Mouse (Mus musculus): Measurements from ENCODE around the gene Ttyh2. TPM values are rescaled to one million over a fixed set of nuclear protein-coding genes. Genes with fewer than 3 reads are reported as not detected.
A peak's percentile ranks its signal among the peaks of the same experiment; 100 is the strongest.

Ttyh2 gene
- polyA plus RNA-seq, 1 experiment, result 130 TPM

DNA sequence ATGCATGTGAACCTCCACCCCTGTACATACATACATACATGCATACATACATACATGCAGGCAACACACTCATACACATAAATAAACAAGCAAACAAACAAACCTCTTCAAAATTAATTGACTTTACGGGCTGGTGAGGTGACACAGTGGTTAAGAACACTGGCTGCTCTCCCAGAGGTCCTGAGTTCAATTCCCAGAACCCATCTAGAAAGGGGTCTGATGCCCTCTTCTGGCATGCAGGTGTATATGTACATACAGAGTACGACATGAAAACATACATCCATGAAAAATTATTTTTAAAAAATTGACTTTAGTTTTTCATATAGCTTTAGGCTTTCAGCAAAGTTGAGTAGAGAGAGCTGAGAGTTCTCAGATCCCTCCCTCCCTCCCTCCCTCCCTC, 60.9 kb downstream of the Ttyh2 start:
- WGBS, result 62% methylated on average over 2 of the region's 2 CpGs
- H3K4me3 ChIP-seq (ENCODE audit: low read depth, low read length), result no peak overlapping the region

DNA sequence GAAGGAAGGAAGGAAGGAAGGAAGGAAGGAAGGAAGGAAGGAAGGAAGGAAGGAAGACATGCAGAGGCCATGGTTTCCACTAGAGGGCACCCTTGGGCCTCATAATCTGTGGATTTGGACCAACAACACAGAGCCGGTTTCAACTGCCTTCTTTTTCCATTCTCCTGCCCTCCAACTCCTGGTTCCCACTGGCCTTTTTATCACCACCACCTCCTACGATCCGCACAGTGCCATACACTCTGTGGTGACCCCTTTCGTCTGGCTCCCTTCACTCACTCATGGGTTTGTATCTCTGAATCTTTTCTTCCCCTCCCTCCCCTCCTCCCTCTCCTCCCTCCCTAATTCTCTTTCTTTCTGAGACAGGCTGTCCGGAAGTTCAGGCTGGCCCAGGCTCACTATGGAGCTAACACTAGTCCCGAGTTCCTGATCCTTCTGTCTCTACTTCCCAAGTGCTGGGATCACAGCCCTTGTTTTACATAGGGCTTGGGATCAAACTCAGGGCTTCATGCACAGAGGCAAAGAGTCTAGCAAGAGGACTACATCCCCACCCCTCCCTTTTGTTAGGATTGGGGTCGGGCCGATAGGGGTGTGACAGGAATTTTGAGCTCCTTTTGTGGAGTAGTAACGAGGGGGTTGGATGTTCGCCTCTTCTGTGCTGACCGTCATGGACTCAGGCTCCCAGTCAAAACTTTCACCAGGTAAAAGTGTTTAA, 61.8 kb downstream of the Ttyh2 start:
- H3K27ac ChIP-seq (ENCODE audit: insufficient read depth, low read depth, low read length), result no peak overlapping the region
- peak overlapping the region; percentile 19; the same call in 1 of the 2 replicates for H3K4me3 ChIP-seq (ENCODE audit: low read depth, low read length)
- no peaks in the 10 kb centered on the region for H3K4me1 ChIP-seq (ENCODE audit: control insufficient read depth, insufficient read depth, insufficient read length, low read length)
- no peaks in the 10 kb centered on the region for H3K36me3 ChIP-seq (ENCODE audit: control insufficient read depth, insufficient read depth, low read length)
- WGBS, result 34% methylated on average over 11 of the region's 11 CpGs
- H3K27me3 ChIP-seq (ENCODE audit: control insufficient read depth, insufficient read depth, low read length), result no peaks in the 10 kb centered on the region
- TF ChIP-seq POLR2A (IDR thresholded peaks at IDR 0.05; ENCODE audit: low read depth, low read length), result no peak
- peak; percentile 50; the same call in 1 of the 2 replicates for TF ChIP-seq CTCF (IDR thresholded peaks at IDR 0.05; ENCODE audit: extremely low read depth, insufficient read length, insufficient replicate concordance, low read depth, low read length)

More for the DNA sequence above, 60.9 kb downstream of the Ttyh2 start:
- Histone ChIP-seq H3K27ac (ENCODE audit: insufficient read depth, low read depth, low read length) (no peak overlapping the region), H3K36me3 (ENCODE audit: control insufficient read depth, insufficient read depth, low read length) (no peaks in the 10 kb centered on the region), H3K27me3 (ENCODE audit: control insufficient read depth, insufficient read depth, low read length) (no peaks in the 10 kb centered on the region), H3K4me1 (ENCODE audit: control insufficient read depth, insufficient read depth, insufficient read length, low read length) (no peaks in the 10 kb centered on the region)
- TF ChIP-seq CTCF (IDR thresholded peaks at IDR 0.05; ENCODE audit: extremely low read depth, insufficient read length, insufficient replicate concordance, low read depth, low read length), result no peak
- TF ChIP-seq POLR2A (IDR thresholded peaks at IDR 0.05; ENCODE audit: low read depth, low read length), result no peak

DNA sequence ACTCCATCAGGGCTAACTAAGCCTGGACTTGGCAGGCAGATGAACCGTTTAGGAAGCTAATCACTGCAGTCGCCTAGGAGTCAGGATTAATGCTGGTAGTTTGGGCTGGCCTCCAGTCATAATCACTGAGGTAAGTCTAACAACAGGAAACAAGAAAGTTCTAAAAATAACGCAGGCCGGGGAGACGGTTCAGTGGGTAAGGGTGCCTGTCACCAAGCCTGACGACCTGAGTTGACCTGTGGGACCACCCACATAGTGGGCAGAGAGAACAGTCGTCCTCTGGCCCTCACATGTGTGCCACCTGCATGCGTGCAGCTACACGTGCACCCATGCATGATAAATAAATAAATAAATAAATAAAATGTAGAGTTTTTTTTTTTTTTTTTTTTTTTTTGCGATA, 65.4 kb downstream of the Ttyh2 start:
- no peak overlapping the region for H3K4me3 ChIP-seq (ENCODE audit: low read depth, low read length)
- H3K4me1 ChIP-seq (ENCODE audit: control insufficient read depth, insufficient read depth, insufficient read length, low read length), result no peaks in the 10 kb centered on the region
- H3K36me3 ChIP-seq (ENCODE audit: control insufficient read depth, insufficient read depth, low read length), result no peaks in the 10 kb centered on the region
- no peak overlapping the region for H3K27ac ChIP-seq (ENCODE audit: insufficient read depth, low read depth, low read length)
- TF ChIP-seq POLR2A (IDR thresholded peaks at IDR 0.05; ENCODE audit: low read depth, low read length) (no peak), CTCF (IDR thresholded peaks at IDR 0.05; ENCODE audit: extremely low read depth, insufficient read length, insufficient replicate concordance, low read depth, low read length) (no peak)
- 49% methylated on average over 10 of the region's 10 CpGs for WGBS
- H3K27me3 ChIP-seq (ENCODE audit: control insufficient read depth, insufficient read depth, low read length), result 0 out of 2 replicates have a peak, but pooled peaks cover 2% of the 10 kb centered on the region

DNA sequence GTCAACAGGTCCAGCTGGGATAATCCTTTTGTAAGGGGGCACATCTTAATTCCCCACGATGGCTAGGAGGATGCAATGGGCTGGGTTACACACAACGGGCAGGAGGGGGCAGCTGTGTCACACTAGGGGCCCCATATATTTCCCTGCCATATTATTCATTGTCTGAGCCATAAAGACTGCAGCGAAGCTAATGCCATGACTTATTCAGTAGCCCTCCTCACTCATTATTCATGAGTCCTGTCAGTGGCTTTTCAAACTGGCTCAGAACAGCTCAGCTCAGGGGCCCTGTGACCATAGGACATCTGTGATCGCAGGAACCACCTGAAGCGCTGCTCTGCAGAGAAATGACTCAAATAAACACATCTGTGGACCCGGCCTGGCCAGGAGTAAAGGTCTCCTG, 66.2 kb downstream of the Ttyh2 start:
- Histone ChIP-seq H3K4me1 (ENCODE audit: control insufficient read depth, insufficient read depth, insufficient read length, low read length) (no peaks in the 10 kb centered on the region), H3K27ac (ENCODE audit: insufficient read depth, low read depth, low read length) (no peak overlapping the region), H3K36me3 (ENCODE audit: control insufficient read depth, insufficient read depth, low read length) (no peaks in the 10 kb centered on the region), H3K27me3 (ENCODE audit: control insufficient read depth, insufficient read depth, low read length) (0 out of 2 replicates have a peak, but pooled peaks cover 2% of the 10 kb centered on the region), H3K4me3 (ENCODE audit: low read depth, low read length) (no peak overlapping the region)
- 63% methylated on average over 6 of the region's 6 CpGs for WGBS
- TF ChIP-seq POLR2A (IDR thresholded peaks at IDR 0.05; ENCODE audit: low read depth, low read length) (no peak), CTCF (IDR thresholded peaks at IDR 0.05; ENCODE audit: extremely low read depth, insufficient read length, insufficient replicate concordance, low read depth, low read length) (no peak)

DNA sequence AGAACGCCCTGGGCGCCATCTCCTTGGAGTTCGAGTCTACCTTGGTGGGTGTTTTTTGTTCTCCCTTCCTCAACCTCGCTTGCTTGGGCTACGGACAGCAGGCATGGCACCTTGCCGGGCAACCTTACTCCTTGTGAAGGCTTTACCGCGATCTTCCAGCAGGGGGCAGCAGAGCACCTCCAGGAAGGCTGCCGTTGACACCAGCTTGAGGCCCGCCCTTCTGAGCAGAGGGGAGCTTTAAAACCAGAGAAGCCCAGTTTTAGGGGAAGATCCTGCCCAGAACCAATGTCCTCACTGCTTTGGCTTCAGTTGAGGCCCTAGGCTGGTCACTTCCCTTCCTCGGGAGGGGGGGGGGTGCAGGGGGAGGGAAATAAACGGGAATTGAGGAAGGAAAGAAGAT, 69.9 kb downstream of the Ttyh2 start:
- H3K36me3 ChIP-seq (ENCODE audit: control insufficient read depth, insufficient read depth, low read length), result no peaks in the 10 kb centered on the region
- H3K27ac ChIP-seq (ENCODE audit: insufficient read depth, low read depth, low read length), result no peak overlapping the region
- no peaks in the 10 kb centered on the region for H3K4me1 ChIP-seq (ENCODE audit: control insufficient read depth, insufficient read depth, insufficient read length, low read length)
- 2% methylated on average over 12 of the region's 12 CpGs for WGBS
- 0 out of 2 replicates have a peak, but pooled peaks cover 2% of the 10 kb centered on the region for H3K27me3 ChIP-seq (ENCODE audit: control insufficient read depth, insufficient read depth, low read length)
- TF ChIP-seq POLR2A (IDR thresholded peaks at IDR 0.05; ENCODE audit: low read depth, low read length), result no peak
- TF ChIP-seq CTCF (IDR thresholded peaks at IDR 0.05; ENCODE audit: extremely low read depth, insufficient read length, insufficient replicate concordance, low read depth, low read length), result peak; percentile 94
- no peak overlapping the region for H3K4me3 ChIP-seq (ENCODE audit: low read depth, low read length)

DNA sequence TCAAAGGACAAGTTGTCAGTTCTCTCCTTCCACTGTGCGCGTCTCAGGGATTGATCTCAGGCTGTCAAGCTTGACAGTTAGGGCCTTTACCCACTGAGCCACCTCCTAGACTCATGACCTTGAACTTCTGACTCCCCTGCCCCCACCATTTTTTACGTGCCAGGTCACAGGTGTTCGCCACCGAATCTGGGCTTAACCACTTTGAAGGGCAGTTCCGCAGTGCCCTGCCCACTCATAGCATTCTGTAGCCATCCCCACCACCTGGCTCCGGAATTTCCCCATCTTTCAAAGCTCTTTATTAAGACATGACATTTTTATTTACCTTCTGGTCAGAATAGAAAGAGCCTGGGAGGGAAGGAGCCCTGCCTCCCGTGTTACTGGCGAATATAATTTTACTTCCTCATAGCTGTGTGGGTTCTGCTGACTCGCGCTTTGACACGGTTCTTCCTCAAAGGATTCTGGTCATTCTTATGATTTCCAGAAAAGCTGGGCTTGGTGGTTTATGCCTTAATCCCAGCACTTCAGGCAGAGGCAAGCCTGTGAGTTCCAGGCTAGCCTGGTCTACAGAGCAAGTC, 72.4 kb downstream of the Ttyh2 start:
- WGBS, result 27% methylated on average over 12 of the region's 12 CpGs
- TF ChIP-seq POLR2A (IDR thresholded peaks at IDR 0.05; ENCODE audit: low read depth, low read length) (no peak), CTCF (IDR thresholded peaks at IDR 0.05; ENCODE audit: extremely low read depth, insufficient read length, insufficient replicate concordance, low read depth, low read length) (no peak)
- H3K36me3 ChIP-seq (ENCODE audit: control insufficient read depth, insufficient read depth, low read length), result no peaks in the 10 kb centered on the region
- no peak overlapping the region for H3K27ac ChIP-seq (ENCODE audit: insufficient read depth, low read depth, low read length)
- no peak overlapping the region for H3K4me3 ChIP-seq (ENCODE audit: low read depth, low read length)
- H3K4me1 ChIP-seq (ENCODE audit: control insufficient read depth, insufficient read depth, insufficient read length, low read length), result no peaks in the 10 kb centered on the region
- 0 out of 2 replicates have a peak, but pooled peaks cover 2% of the 10 kb centered on the region for H3K27me3 ChIP-seq (ENCODE audit: control insufficient read depth, insufficient read depth, low read length)

All from small intestine, adult 2 months (tissue).